Mouse (Mus musculus): ENCODE results near the gene Cfap97d1. TPM values are rescaled to one million over a fixed set of nuclear protein-coding genes. Genes with fewer than 3 reads are reported as not detected.

Gene Cfap97d1
- polyA plus RNA-seq (2014; fragmentation: Illumina TruSeq; extraction: RNeasy Lipid Tissue Mini Kit (QIAGEN cat#74804); ENCODE audit: low read depth, low replicate concordance) = not detected

DNA sequence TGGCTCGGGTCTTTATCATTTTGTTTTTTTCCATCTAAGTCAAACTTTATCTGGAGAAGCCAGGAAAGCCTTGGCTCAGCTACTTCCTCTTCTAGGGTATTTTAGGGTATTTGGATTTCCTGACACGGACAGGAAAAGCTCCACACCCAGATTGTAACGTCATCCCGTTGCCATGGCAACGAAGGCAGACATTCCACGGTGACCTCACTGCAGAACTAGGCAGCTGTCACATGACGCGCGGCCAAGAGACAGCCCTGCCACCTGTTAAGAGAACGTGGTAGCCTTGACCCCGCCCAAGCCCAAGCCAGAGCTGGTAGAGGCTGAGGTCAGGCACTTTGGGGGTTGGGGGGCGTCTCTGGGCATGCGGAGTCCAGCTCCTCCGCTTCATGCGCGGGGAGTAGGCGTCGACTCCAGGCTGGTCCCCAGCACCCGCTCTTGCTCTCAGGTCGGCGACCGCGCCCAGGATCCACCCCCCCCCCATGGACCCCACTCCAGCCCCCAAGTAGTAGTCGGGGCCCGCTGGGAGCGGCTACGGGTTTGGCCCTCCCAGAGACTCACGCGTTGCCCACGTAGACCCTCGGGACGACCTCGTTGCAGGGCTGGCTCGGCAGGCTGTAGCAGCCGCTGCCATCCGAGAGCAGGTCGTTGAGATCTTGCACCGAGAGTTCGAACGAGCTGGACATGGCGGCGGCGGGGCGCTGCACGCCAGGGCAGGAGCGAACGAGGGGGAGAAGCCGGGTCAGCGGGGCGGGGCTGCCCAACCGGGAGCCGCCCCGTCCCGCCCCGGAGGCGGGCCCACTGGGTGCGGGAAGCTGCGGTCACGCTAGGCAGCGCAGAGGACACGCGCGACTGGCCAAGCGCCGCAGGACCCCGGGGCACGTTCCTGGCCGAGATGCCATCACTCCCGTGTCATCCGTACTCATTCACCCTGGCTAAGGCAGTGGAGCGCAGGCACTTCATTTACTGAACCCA is at the start of gene Cfap97d1:
Gene Cfap97d1 (plus strand): TSS at position 226 of the 972 bp plus-strand sequence.

DNA sequence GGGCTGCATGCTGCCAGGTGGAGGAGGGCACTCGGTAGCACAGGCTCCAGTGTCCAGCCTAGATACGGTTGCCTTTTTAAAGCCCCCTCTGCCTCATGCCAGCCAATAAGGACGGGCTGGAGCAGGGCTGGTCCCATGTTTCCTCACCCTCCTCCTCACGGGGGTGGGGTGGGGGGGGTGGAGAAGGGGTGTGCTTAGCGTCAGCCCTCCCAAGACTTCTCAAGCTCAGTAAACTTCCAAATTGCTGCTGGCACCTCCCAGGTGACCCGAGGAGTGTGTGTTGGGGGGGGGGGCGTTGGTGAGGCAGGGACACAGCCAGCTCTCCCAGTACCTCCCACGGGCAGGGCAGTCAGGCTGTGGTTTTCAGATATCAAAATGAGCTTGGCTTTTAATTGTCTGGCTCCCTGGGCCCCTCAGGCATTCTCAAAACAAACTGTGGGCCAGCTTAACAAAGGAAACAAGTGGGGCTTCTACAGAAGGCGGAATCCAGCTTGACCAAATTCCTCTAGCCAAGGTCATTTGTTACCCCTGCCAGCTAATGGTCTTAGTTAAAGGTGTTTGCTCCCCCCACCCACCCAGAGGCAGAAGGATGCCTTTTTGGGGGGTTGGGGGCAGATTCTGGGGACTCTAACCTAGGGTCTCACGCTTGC is 17.0 kb upstream of the Cfap97d1 start, which contains the start of gene Sost:
Gene Sost (minus strand): TSS at position 51 of the 650 bp plus-strand sequence.

DNA sequence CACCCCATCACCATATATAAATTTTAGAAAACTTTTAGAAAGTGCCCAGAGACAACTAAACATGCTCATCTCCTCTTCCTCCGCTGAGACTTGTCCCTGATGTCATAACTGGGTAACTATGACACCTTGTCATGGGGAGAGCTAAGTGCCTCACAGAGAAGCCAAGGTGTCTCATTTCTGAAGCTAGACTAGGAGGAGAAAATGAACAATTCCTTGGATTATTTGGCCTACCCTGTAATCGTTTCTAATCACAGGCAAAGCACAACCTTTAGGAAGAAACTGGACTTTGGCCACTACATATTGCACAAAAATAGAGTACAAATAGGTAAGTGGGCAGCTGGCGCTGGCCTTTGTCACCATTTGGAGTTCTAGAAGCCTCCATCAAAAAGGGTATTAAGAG is 2.8 kb downstream of the Cfap97d1 start, which contains the start of gene Dusp3:
Gene Dusp3 (minus strand): TSS at position 101 of the 400 bp plus-strand sequence.

DNA sequence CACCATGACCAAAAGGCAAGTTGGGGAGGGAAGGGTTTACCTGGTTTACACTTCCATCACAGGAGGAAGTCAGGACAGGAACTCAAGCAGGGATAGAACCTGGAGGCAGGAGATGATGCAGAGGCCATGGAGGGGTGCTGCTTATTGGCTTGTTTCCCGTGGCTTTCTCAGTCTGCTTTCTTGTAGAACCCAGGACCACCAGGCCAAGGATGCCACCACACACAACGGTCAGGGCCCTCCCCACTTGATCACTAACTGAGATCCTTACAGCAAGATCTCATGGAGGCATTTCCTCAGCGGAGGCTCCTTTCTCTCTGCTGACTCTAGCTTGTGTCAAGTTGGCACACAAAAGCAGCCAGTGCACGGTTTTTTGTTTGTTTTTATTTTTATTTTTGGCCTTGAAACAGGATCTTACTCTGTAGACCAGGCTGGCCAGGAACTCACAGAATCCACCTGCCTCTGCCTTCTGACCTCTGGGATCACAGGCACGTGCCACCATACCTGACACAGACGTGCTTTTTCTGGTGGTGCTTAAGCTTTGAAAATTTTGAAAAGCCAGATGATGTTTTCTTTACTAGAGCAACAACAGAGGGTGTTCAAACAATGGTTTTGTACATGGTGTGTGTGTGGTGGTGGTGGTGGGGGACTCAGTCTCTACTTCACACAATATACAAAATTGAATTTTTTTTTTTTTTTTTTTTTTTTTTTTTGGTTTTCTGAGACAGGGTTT is 44.2 kb downstream of the Cfap97d1 start, which contains the start of gene Mpp3:
Gene Mpp3 (minus strand): TSS at position 375 of the 730 bp plus-strand sequence.

DNA sequence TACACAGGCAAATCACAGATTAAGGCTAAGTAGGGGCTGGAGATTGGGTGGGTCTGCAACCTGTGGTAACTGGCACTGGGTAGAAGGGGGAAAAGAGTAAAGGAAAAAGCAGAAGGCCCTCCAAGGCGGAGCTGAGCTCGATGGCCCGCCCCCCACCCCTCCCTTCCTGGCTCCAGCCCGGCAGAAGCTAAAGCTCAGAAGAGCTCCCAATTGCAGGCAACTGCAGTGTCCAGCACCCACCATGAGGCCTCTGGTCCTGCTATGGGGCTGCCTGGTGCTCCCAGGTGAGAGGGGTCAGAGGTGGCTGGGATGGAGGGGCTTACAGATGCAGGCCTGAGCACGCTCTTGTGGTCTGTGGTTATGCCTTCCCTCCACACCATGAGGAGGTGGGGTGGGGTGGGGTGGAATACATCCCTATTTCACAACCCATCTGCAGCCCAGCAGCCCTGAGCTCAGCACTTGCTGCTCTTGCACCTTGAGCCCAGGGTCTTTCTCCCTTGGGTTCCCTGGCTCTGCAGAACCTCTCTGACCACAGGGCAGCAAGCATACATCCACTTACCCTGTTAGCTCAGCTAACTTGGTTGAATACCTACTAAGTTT is 57.4 kb downstream of the Cfap97d1 start, which contains the start of gene Cd300lg:
Gene Cd300lg (plus strand): TSS at position 160 of the 600 bp plus-strand sequence.

Other genes with a start within 250 kb of the Cfap97d1 start
- gene Etv4, start 198.9 kb upstream of the Cfap97d1 start, polyA plus RNA-seq (2014; fragmentation: Illumina TruSeq; extraction: RNeasy Lipid Tissue Mini Kit (QIAGEN cat#74804); ENCODE audit: low read depth, low replicate concordance) = 0.47 TPM
- 14.2 TPM for gene Meox1, start 89.9 kb upstream of the Cfap97d1 start, polyA plus RNA-seq (2014; fragmentation: Illumina TruSeq; extraction: RNeasy Lipid Tissue Mini Kit (QIAGEN cat#74804); ENCODE audit: low read depth, low replicate concordance)
- 7.0 TPM for gene Sost, start 17.3 kb upstream of the Cfap97d1 start, polyA plus RNA-seq (2014; fragmentation: Illumina TruSeq; extraction: RNeasy Lipid Tissue Mini Kit (QIAGEN cat#74804); ENCODE audit: low read depth, low replicate concordance)
- gene Dusp3, start 2.7 kb downstream of the Cfap97d1 start, polyA plus RNA-seq (2014; fragmentation: Illumina TruSeq; extraction: RNeasy Lipid Tissue Mini Kit (QIAGEN cat#74804); ENCODE audit: low read depth, low replicate concordance) = 71.2 TPM
- gene Mpp3, start 44.2 kb downstream of the Cfap97d1 start, polyA plus RNA-seq (2014; fragmentation: Illumina TruSeq; extraction: RNeasy Lipid Tissue Mini Kit (QIAGEN cat#74804); ENCODE audit: low read depth, low replicate concordance) = 3.4 TPM
- gene Cd300lg, start 57.2 kb downstream of the Cfap97d1 start, polyA plus RNA-seq (2014; fragmentation: Illumina TruSeq; extraction: RNeasy Lipid Tissue Mini Kit (QIAGEN cat#74804); ENCODE audit: low read depth, low replicate concordance) = 86.6 TPM
- gene Mpp2, start 104.2 kb downstream of the Cfap97d1 start, polyA plus RNA-seq (2014; fragmentation: Illumina TruSeq; extraction: RNeasy Lipid Tissue Mini Kit (QIAGEN cat#74804); ENCODE audit: low read depth, low replicate concordance) = 3.6 TPM
- not detected for gene Ppy, start 117.0 kb downstream of the Cfap97d1 start, polyA plus RNA-seq (2014; fragmentation: Illumina TruSeq; extraction: RNeasy Lipid Tissue Mini Kit (QIAGEN cat#74804); ENCODE audit: low read depth, low replicate concordance)
- gene Pyy, start 123.6 kb downstream of the Cfap97d1 start, polyA plus RNA-seq (2014; fragmentation: Illumina TruSeq; extraction: RNeasy Lipid Tissue Mini Kit (QIAGEN cat#74804); ENCODE audit: low read depth, low replicate concordance) = not detected
- not detected for gene Nags, start 161.2 kb downstream of the Cfap97d1 start, polyA plus RNA-seq (2014; fragmentation: Illumina TruSeq; extraction: RNeasy Lipid Tissue Mini Kit (QIAGEN cat#74804); ENCODE audit: low read depth, low replicate concordance)
- gene Tmem101, start 172.1 kb downstream of the Cfap97d1 start, polyA plus RNA-seq (2014; fragmentation: Illumina TruSeq; extraction: RNeasy Lipid Tissue Mini Kit (QIAGEN cat#74804); ENCODE audit: low read depth, low replicate concordance) = 13.3 TPM
- gene Lsm12, start 201.0 kb downstream of the Cfap97d1 start, polyA plus RNA-seq (2014; fragmentation: Illumina TruSeq; extraction: RNeasy Lipid Tissue Mini Kit (QIAGEN cat#74804); ENCODE audit: low read depth, low replicate concordance) = 22.0 TPM
- gene G6pc3, start 205.3 kb downstream of the Cfap97d1 start, polyA plus RNA-seq (2014; fragmentation: Illumina TruSeq; extraction: RNeasy Lipid Tissue Mini Kit (QIAGEN cat#74804); ENCODE audit: low read depth, low replicate concordance) = 42.9 TPM
- gene Hdac5, start 245.9 kb downstream of the Cfap97d1 start, polyA plus RNA-seq (2014; fragmentation: Illumina TruSeq; extraction: RNeasy Lipid Tissue Mini Kit (QIAGEN cat#74804); ENCODE audit: low read depth, low replicate concordance) = 100 TPM